Mouse (Mus musculus) MEL-GATA-1-ER (cell line): ENCODE measurements at regions not wholly inside any gene's neighbourhood (a gene's known extent, or its start where the extent isn't known, plus 50 kb on each side); places are given as distances from the start of the nearest gene placed in this dataset.

ENCODE experiments used
- DNase-seq: peaks from one replicate; pipeline ENCODE4 v3.0.0-alpha.2; 2012; ENCODE audit warnings: low read depth; ENCODE audit errors: extremely low read depth

GRCm38 (mm10) chr11:31721908-31722307 is 50.2 kb upstream of the Bod1 start:
- DNase-seq: peak; percentile 3

GRCm38 (mm10) chr11:31724506-31724905 is 52.8 kb upstream of the Bod1 start:
- DNase-seq: no peak

GRCm38 (mm10) chr11:31725936-31726647 is 54.4 kb upstream of the Bod1 start:
- DNase-seq: peak; percentile 65

GRCm38 (mm10) chr11:31727289-31727688 is 55.6 kb upstream of the Bod1 start:
- DNase-seq: no peak

GRCm38 (mm10) chr11:31729728-31730127 is 58.0 kb upstream of the Bod1 start:
- no peak for DNase-seq

GRCm38 (mm10) chr11:31730181-31730580 is 58.5 kb upstream of the Bod1 start:
- no peak for DNase-seq

DNA sequence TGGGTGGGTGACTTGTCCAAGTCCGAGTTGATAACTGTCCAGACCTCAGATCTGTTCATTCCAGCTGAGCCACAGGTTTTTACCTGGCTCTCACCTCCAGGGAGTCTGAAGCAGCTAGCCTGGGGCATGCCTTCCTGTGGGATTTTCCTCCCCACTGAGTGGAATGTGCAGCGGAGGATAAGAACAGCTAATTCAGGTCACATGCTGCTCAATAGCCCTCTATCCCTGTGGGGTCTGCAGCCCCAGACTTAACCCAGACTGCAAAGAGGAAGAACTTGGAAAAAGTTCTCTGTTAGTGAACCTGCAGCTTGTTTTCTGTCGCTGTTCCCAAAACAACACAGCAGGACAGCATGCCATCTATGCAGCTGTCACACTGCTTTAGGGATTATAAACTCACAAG is 59.0 kb upstream of the Bod1 start:
- DNase-seq: no peak

GRCm38 (mm10) chr11:31731459-31731858 is 59.8 kb upstream of the Bod1 start:
- DNase-seq: no peak

DNA sequence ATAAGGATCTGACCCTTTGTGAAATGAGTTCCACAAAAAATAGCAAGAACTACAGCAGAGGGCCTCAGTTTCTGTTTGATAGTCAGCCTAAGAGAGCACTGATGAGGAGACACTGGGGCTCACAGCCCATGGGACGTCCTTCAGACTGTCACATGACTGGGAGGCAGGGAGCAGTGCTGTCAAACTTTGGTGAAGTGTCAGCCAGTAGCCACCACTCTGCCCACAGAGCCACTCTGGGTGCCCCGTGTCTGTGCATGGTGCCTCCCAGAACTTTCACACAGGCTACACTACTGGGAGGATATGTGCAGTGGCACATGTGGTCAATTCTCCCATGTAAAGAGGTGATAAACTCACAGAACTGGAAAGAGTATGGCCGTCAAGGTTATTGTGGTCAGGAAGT is 60.7 kb upstream of the Bod1 start:
- DNase-seq: peak; percentile 1

- no peak for DNase-seq
Observed at GRCm38 (mm10) chr11:31732958-31733357, 61.3 kb upstream of the Bod1 start.

DNA sequence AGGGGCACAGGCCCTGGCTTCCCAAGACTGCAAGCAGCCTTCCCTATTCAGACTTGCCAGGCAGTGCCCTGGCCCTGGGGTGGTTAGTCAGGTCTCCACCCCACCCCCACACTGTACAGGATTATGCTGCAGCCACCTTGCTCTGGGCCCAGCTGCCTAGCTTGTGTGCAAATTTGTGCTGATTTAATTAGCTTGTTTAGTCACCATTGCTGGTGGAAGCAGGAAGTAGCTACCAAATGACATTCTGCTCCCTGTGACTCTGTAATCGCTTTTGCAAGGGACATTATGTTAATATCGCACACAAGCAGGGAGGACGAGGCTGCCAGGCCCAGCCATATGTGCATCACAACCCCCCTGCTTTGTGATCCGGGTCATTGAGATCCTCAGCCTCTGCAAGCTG is 62.4 kb upstream of the Bod1 start:
- DNase-seq: no peak

GRCm38 (mm10) chr11:31735257-31735656 is 63.6 kb upstream of the Bod1 start:
- DNase-seq: no peak

- DNase-seq: peak; percentile 62
Observed at GRCm38 (mm10) chr11:31736086-31736485, 64.4 kb upstream of the Bod1 start.

DNA sequence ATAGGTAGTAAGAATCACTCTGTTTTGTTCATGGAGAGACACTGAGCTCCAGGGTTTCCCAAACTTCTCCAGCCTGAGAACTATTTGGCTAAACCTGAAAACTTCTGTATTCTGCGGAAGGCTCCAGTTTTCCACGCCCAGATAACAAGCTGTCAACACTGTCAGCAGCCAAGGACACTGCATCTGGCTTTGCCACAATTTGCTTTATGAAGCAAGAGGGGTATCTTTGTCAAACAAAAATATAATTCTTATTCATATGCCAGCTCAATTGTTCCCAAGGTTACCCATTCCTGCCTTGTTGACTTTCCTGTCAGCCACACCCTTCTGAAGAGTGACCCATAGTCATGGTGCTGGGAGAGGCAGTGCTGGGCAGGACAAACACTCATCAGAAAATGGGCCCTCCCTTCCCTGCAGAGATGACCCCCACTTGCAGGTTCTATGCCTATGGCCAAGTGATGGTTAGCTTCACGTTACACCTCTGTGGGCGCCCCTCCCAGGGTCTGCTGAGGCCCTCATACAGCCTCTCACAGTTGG is 64.9 kb upstream of the Bod1 start:
- no peak for DNase-seq

DNA sequence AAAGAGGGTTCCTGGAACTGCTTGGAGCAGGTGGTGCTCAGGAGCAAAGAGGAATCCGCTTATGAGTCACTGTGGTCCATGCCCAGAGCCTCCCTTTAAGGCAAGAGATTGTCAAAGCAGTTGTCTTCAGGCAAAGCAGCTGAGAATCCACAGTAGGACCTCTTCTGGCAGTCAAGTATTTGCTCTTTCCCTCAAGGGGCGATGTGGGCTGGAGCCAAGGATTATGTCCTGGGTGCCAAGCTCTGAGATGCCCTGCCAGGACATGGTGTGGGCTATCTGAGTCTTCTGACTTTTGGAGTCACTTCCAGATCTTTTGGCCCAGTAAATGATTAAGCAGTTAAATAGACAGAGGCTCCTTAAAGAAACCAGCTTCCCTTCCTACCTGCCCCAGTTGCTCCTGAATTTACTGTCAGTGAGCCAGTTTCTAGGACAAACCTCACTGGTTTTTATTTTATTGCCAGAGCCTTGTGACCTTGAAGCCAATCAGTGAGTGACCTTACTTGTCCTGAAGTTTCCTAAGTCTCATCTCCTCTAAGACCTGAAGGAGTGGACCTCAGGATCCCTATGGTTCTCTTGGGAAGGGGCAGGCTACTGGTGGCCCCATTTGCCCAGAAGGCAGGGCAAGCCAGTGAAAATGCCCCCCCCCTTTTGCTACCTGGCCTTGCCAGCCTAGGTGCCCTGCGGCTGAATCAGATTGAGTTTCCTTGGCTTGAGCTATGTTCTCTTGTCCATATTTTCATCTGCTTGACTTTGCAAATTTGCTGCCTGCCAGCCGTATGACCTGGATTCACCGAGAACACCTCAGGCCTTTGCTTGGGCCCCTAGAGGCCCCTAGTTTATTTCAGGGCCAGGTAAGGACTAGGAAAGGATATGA is 66.7 kb upstream of the Bod1 start:
- no peak for DNase-seq

DNA sequence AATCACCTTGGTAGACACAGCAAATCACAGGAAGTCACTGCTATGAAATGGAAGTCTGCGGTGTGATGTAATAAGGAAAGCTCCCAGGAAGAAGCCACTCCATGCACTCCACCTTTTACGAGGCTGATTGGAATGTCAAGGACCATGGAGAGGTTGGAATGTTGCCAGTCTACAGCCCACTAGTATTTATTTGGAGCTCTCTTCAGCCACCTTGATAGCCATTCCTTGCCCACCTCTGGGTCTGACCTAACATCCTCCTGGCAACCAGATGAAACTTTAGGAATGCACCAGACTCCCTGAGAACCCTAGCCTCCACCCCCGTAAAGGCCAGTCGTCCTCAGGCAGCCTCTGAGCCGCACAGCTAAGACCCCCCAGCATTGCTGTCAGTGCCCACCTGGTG is 68.7 kb upstream of the Bod1 start:
- DNase-seq: no peak

GRCm38 (mm10) chr11:31742160-31742559 is 70.5 kb upstream of the Bod1 start:
- no peak for DNase-seq

DNA sequence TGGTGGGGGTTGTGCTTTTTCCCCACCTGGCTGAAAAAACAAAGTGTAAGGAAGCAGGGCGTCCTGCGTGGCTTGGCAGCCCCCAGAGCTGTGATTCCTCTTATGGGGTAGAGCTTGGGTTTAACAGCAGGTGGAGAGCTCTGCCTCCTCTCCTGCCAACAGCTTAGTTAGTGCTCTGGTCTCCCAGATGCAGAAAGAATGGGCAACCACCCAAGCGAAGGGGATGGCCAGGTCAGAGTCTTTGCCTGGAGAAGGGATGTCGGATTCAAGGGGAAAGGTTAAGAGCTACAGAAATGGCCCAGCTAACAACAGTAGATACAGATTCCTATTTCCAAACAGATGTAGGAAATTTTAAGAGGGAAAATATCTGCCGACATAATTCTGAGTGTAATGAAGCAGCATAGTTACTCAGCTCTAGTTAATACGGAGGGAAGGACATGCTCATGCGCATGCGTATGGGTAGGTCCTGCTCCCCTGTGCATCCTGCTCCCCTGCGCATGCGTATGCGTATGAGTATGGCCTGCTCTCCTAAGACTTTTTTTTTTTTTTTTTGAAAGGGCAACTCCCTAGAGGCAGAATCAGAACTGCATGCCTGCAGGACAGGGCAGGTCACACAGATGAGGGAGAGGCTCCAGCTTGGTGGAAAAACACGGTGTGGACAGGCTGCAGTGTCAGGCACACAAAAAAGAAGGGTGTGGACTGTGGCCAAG is 72.5 kb upstream of the Bod1 start:
- DNase-seq: no peak

- no peak for DNase-seq
Observed at GRCm38 (mm10) chr11:31745028-31745865, 73.6 kb upstream of the Bod1 start.

DNA sequence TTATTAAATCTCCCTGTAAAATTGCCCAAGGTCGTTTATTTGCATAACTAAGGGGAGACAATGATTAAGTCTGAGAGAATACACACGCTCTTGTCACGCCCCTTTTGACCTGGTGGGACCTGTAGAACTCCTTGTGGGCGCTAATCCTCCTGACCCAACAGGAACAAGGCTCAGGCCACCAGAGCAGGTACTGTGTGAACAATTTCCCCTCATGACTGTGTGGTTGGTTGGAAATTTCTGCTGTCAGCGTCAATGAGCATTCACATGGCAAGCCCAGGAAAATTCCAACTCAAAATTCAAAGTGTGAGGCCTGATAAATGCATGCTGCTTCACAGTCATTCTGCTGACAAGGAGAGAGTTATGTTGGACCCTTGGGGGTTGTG is 74.2 kb upstream of the Bod1 start:
- DNase-seq: no peak

GRCm38 (mm10) chr11:31746488-31746887 is 74.8 kb upstream of the Bod1 start:
- DNase-seq: no peak
